Mouse (Mus musculus) C2C12 (cell line): Measurements from ENCODE around the gene Znrf3.

ENCODE experiments used
- CEBPB ChIP-seq: IDR thresholded peaks from one replicate; pipeline ENCODE4 v1.6.1; 2011; ENCODE audit warnings: low read depth, mild to moderate bottlenecking, control low read depth, moderate library complexity
- CTCF ChIP-seq: IDR thresholded peaks from one replicate; pipeline ENCODE4 v1.5.1; 2011; ENCODE audit not compliant: control insufficient read depth, insufficient read depth, insufficient read length
- MAX ChIP-seq: IDR thresholded peaks from one replicate; pipeline ENCODE4 v1.6.1; 2011; ENCODE audit warnings: mild to moderate bottlenecking, control low read depth

GRCm38 (mm10) chr11:5321687-5322086 lies 123.0 kb downstream of the Znrf3 start:
- no peak for TF ChIP-seq CTCF
- no peak for TF ChIP-seq CEBPB
- no peak for TF ChIP-seq MAX
